Mouse (Mus musculus) left cerebral cortex, adult 18-20 months (tissue): Measurements from ENCODE around the gene Slc22a30. TPM values are rescaled to one million over a fixed set of nuclear protein-coding genes. Genes with fewer than 3 reads are reported as not detected.
"Not testable (repeated sequence)": the region's sequence is repeated elsewhere in the genome, so short reads cannot be mapped to it uniquely, and the experiment has no call there.

Source experiments
- DNase-seq, 2 experiments: peaks; one replicate each; pipeline ENCODE4 v3.0.0; 2021 to 2022; ENCODE audit warnings: low spot score in 2 of 2, mixed read lengths in 1 of 2
- long read RNA-seq, 2 experiments: library from polyadenylated mRNA; stranded (forward); transcript quantifications; one replicate each; pipeline ENCODE4 v2.0.0; 2021
- total RNA-seq, 2 experiments: library from RNA; stranded (reverse); gene quantifications; 2 replicates each; pipeline ENCODE4 v1.2.3; 2021

The Slc22a30 gene
- total RNA-seq: not detected
- long read RNA-seq, experiment 1: 0 reads
- long read RNA-seq, experiment 2: 0 reads

- not testable (repeated sequence) for DNase-seq
These were observed at the start of gene Slc22a30 for GRCm38 (mm10) chr19:8405011-8405410. Slc22a30 (minus strand) TSS chr19:8405111.

- DNase-seq: no peak
These were observed 43.4 kb upstream of the Slc22a30 start for GRCm38 (mm10) chr19:8448321-8448720.

- DNase-seq: no peak
These were observed 42.6 kb upstream of the Slc22a30 start for GRCm38 (mm10) chr19:8447516-8447915.

- no peak for DNase-seq
These were observed 26.2 kb upstream of the Slc22a30 start for GRCm38 (mm10) chr19:8431051-8431662.

- DNase-seq: not testable (repeated sequence)
These were observed 2.5 kb upstream of the Slc22a30 start for GRCm38 (mm10) chr19:8407290-8408021.

Other genes with a start within 250 kb of the Slc22a30 start
- gene Slc22a29, start 186.2 kb downstream of the Slc22a30 start, total RNA-seq: under 1 TPM in 1 of 2 experiments, not detected in 1; 0.45 TPM
- 10 to 100 TPM; 11.9 to 14.0 TPM for gene Slc22a8, start 186.1 kb upstream of the Slc22a30 start, total RNA-seq
- gene Slc22a6, start 212.9 kb upstream of the Slc22a30 start, total RNA-seq: 1 to 10 TPM; 9.1 to 9.4 TPM